Mouse (Mus musculus) stomach, embryonic 16.5 days (tissue): ENCODE results near the gene Pde4d. TPM values are rescaled to one million over a fixed set of nuclear protein-coding genes. Genes with fewer than 3 reads are reported as not detected.
A peak's percentile ranks its signal among the peaks of the same experiment; 100 is the strongest.

Experiments used
- ATAC-seq: fragments of 200-750 bp; cut with Nextera tagmentation; 2 replicates; pipeline ENCODE4 v1.8.0; 2017; ENCODE audit warnings: moderate number of reproducible peaks, moderate TSS enrichment; ENCODE audit not compliant: insufficient read depth, low FRiP score
- H3K27ac ChIP-seq: fragments of 300-500 bp; sonication (generic); 2 replicates; pipeline ENCODE4 v1.5.1; 2014; ENCODE audit warnings: low read length
- H3K27me3 ChIP-seq: fragments of 300-500 bp; sonication (generic); 2 replicates; pipeline ENCODE4 v1.6.1; 2014; ENCODE audit warnings: low read length, control low read depth, mixed read lengths; ENCODE audit not compliant: control insufficient read depth, insufficient read depth
- H3K36me3 ChIP-seq: fragments of 300-500 bp; sonication (generic); 2 replicates; pipeline ENCODE4 v1.6.1; 2014; ENCODE audit warnings: low read length; ENCODE audit not compliant: control insufficient read depth, insufficient read depth
- H3K4me1 ChIP-seq: fragments of 300-500 bp; sonication (generic); 2 replicates; pipeline ENCODE4 v1.6.1; 2014; ENCODE audit warnings: low read length, control low read depth, mixed read lengths; ENCODE audit not compliant: control insufficient read depth, insufficient read depth
- H3K4me2 ChIP-seq: fragments of 300-500 bp; sonication (generic); 2 replicates; pipeline ENCODE4 v1.6.1; 2014; ENCODE audit warnings: low read depth, low read length, mixed read lengths
- H3K4me3 ChIP-seq: fragments of 300-500 bp; sonication (generic); replicated peaks from 2 replicates; pipeline ENCODE4 v1.5.1; 2014; ENCODE audit warnings: mild to moderate bottlenecking, low read length
- H3K9ac ChIP-seq: fragments of 300-500 bp; sonication (generic); 2 replicates; pipeline ENCODE4 v1.6.1; 2014; ENCODE audit warnings: low read length
- H3K9me3 ChIP-seq: fragments of 300-500 bp; sonication (generic); replicated peaks from 2 replicates; pipeline ENCODE4 v1.6.1; 2016; ENCODE audit warnings: low read length, control low read depth; ENCODE audit not compliant: control insufficient read depth
- WGBS: fragments of 180-500 bp; shearing (Covaris S2); extraction: QIAGEN DNeasy Blood & Tissue Kit; methylation state at CpG from one replicate; pipeline ENCODE4 v1.1.7; 2014; 5-methylcytosine and 5-hydroxymethylcytosine counted together
- polyA plus RNA-seq: library from polyadenylated mRNA; unstranded; fragments of >200 nt; fragmentation: Nextera tagmentation; extraction: Ambion mirVana; gene quantifications from 2 replicates; pipeline ENCODE4 v1.2.1, GENCODE M21; 2015

The Pde4d gene
- polyA plus RNA-seq, 1 experiment from 2014 or later: 22.1 TPM

GRCm38 (mm10) chr13:109212788-109213473 lies 763.2 kb downstream of the Pde4d start:
- Histone ChIP-seq H3K27ac (no peak overlapping the region), H3K9ac (no peak overlapping the region), H3K4me3 (0 out of 2 replicates have a peak overlapping the region, but pooled peaks have one; percentile 8), H3K4me1 (peaks cover 8% of the 10 kb centered on the region; the same call in 1 of the 2 replicates), H3K27me3 (no peaks in the 10 kb centered on the region), H3K36me3 (no peaks in the 10 kb centered on the region), H3K4me2 (peak overlapping the region; percentile 48), H3K9me3 (no peaks in the 10 kb centered on the region)
- WGBS: 20% methylated on average over 13 of the region's 13 CpGs
- no peak for ATAC-seq

- ATAC-seq: no peak
- H3K4me3 ChIP-seq: no peak overlapping the region
- no peaks in the 10 kb centered on the region for H3K27me3 ChIP-seq
- H3K4me1 ChIP-seq: no peaks in the 10 kb centered on the region
- H3K36me3 ChIP-seq: no peaks in the 10 kb centered on the region
- H3K27ac ChIP-seq: no peak overlapping the region
- WGBS: 68% methylated on average over 8 of the region's 8 CpGs
- H3K9me3 ChIP-seq: no peaks in the 10 kb centered on the region
- no peak overlapping the region for H3K9ac ChIP-seq
- no peak overlapping the region for H3K4me2 ChIP-seq
These were observed 769.4 kb downstream of the Pde4d start for GRCm38 (mm10) chr13:109219019-109219725.

- WGBS: 21% methylated on average over 8 of the region's 8 CpGs
- Histone ChIP-seq H3K4me1 (peaks cover 26% of the 10 kb centered on the region), H3K9ac (peak overlapping the region; percentile 56), H3K4me2 (peak overlapping the region; percentile 81), H3K4me3 (peak overlapping the region; percentile 40), H3K27me3 (no peaks in the 10 kb centered on the region), H3K27ac (peak overlapping the region; percentile 31), H3K9me3 (no peaks in the 10 kb centered on the region), H3K36me3 (no peaks in the 10 kb centered on the region)
- peak; percentile 71; the same call in 1 of the 2 replicates for ATAC-seq
These were observed 779.3 kb downstream of the Pde4d start for GRCm38 (mm10) chr13:109228967-109229617.

- 26% methylated on average over 17 of the region's 17 CpGs for WGBS
- H3K9ac ChIP-seq: peak overlapping the region; percentile 56
- no peaks in the 10 kb centered on the region for H3K9me3 ChIP-seq
- peaks cover 26% of the 10 kb centered on the region for H3K4me1 ChIP-seq
- ATAC-seq: peak; percentile 83
- H3K36me3 ChIP-seq: no peaks in the 10 kb centered on the region
- H3K27me3 ChIP-seq: no peaks in the 10 kb centered on the region
- peak overlapping the region; percentile 81 for H3K4me2 ChIP-seq
- H3K27ac ChIP-seq: peak overlapping the region; percentile 64
- H3K4me3 ChIP-seq: peak overlapping the region; percentile 40
These were observed 780.0 kb downstream of the Pde4d start for GRCm38 (mm10) chr13:109229618-109230334.

GRCm38 (mm10) chr13:109230335-109230987 lies 780.7 kb downstream of the Pde4d start:
- H3K27ac ChIP-seq: peak overlapping the region; percentile 64

GRCm38 (mm10) chr13:109231848-109232460 lies 782.2 kb downstream of the Pde4d start:
- no peak overlapping the region for H3K4me2 ChIP-seq
- H3K9ac ChIP-seq: no peak overlapping the region
- H3K36me3 ChIP-seq: no peaks in the 10 kb centered on the region
- no peaks in the 10 kb centered on the region for H3K27me3 ChIP-seq
- H3K4me3 ChIP-seq: no peak overlapping the region
- H3K9me3 ChIP-seq: no peaks in the 10 kb centered on the region
- no peak for ATAC-seq
- 61% methylated on average over 18 of the region's 18 CpGs for WGBS
- H3K27ac ChIP-seq: peak overlapping the region; percentile 30; the same call in 1 of the 2 replicates
- peaks cover 26% of the 10 kb centered on the region for H3K4me1 ChIP-seq

More at GRCm38 (mm10) chr13:109230335-109230987, 780.7 kb downstream of the Pde4d start:
- Histone ChIP-seq H3K9ac (no peak overlapping the region), H3K4me1 (peaks cover 26% of the 10 kb centered on the region), H3K4me3 (peak overlapping the region; percentile 40; the same call in 1 of the 2 replicates), H3K36me3 (no peaks in the 10 kb centered on the region), H3K27me3 (no peaks in the 10 kb centered on the region), H3K9me3 (no peaks in the 10 kb centered on the region), H3K4me2 (peak overlapping the region; percentile 81)
- peak; percentile 27; the same call in 1 of the 2 replicates for ATAC-seq
- WGBS: 39% methylated on average over 13 of the region's 13 CpGs

GRCm38 (mm10) chr13:109232531-109232930 lies 782.8 kb downstream of the Pde4d start:
- Histone ChIP-seq H3K27ac (no peak overlapping the region), H3K9me3 (no peaks in the 10 kb centered on the region), H3K4me2 (no peak overlapping the region), H3K27me3 (no peaks in the 10 kb centered on the region), H3K4me1 (peaks cover 26% of the 10 kb centered on the region), H3K4me3 (no peak overlapping the region), H3K36me3 (no peaks in the 10 kb centered on the region), H3K9ac (no peak overlapping the region)
- whole genome bisulfite sequencing: 56% methylated on average over 5 of the region's 5 CpGs
- no peak for ATAC-seq
